Comparison of ENCODE assay signal across 8 mouse cellular contexts in genomic region chr19:57197043-57197817, GRCm38 (mm10).
DNase-seq lines count a peak whose midpoint lies in the region; ATAC-seq lines count a peak whose summit lies in the region.

No protein-coding gene starts in this region.

- H3K27me3 ChIP-seq in embryonic facial prominence, embryonic 10.5 days (replicated peaks; ENCODE audit: low read depth, poor library complexity, severe bottlenecking) = peaks cover 53% of the 10 kb centered on the region
- peaks cover 39% of the 10 kb centered on the region for H3K27me3 ChIP-seq in liver, embryonic 13.5 days
- H3K27me3 ChIP-seq in neural tube, embryonic 12.5 days (replicated peaks) = peaks cover 23% of the 10 kb centered on the region

- peak overlapping the region; percentile 15; the same call in 1 of the 2 replicates for H3K27ac ChIP-seq in embryonic facial prominence, embryonic 10.5 days (replicated peaks)
- peak overlapping the region; percentile 34 for H3K27ac ChIP-seq in liver, embryonic 13.5 days
- H3K27ac ChIP-seq in neural tube, embryonic 12.5 days = no peak overlapping the region

- H3K4me1 ChIP-seq in embryonic facial prominence, embryonic 10.5 days = peaks cover 53% of the 10 kb centered on the region
- peaks cover 33% of the 10 kb centered on the region for H3K4me1 ChIP-seq in liver, embryonic 13.5 days (replicated peaks)
- peaks cover 37% of the 10 kb centered on the region for H3K4me1 ChIP-seq in neural tube, embryonic 12.5 days

- H3K4me3 ChIP-seq in embryonic facial prominence, embryonic 10.5 days = peak overlapping the region; percentile 59
- peak overlapping the region; percentile 46 for H3K4me3 ChIP-seq in liver, embryonic 13.5 days (replicated peaks)
- peak overlapping the region; percentile 43 for H3K4me3 ChIP-seq in neural tube, embryonic 12.5 days

- ATAC-seq in liver, embryonic 13.5 days (ENCODE audit: low read depth) = peak; percentile 37; the same call in 1 of the 2 replicates
- peak; percentile 49; the same call in 1 of the 2 replicates for ATAC-seq in neural tube, embryonic 12.5 days (ENCODE audit: low FRiP score, low read depth)

- H3K4me2 ChIP-seq in liver, embryonic 13.5 days = peak overlapping the region; percentile 60
- peak overlapping the region; percentile 87 for H3K4me2 ChIP-seq in neural tube, embryonic 12.5 days (replicated peaks)

- H3K36me3 ChIP-seq in embryonic facial prominence, embryonic 10.5 days (replicated peaks) = no peaks in the 10 kb centered on the region
- H3K36me3 ChIP-seq in liver, embryonic 13.5 days = no peaks in the 10 kb centered on the region
- no peaks in the 10 kb centered on the region for H3K36me3 ChIP-seq in neural tube, embryonic 12.5 days

- no peak overlapping the region for H3K9ac ChIP-seq in liver, embryonic 13.5 days
- peak overlapping the region; percentile 51; the same call in 1 of the 2 replicates for H3K9ac ChIP-seq in neural tube, embryonic 12.5 days

- no peaks in the 10 kb centered on the region for H3K9me3 ChIP-seq in embryonic facial prominence, embryonic 10.5 days
- no peaks in the 10 kb centered on the region for H3K9me3 ChIP-seq in liver, embryonic 13.5 days (replicated peaks)
- H3K9me3 ChIP-seq in neural tube, embryonic 12.5 days = no peaks in the 10 kb centered on the region

- 3% methylated on average over 37 of the region's 37 CpGs for WGBS in embryonic facial prominence, embryonic 10.5 days
- WGBS in liver, embryonic 13.5 days (ENCODE audit: insufficient replicate concordance) = 3% methylated on average over 35 of the region's 37 CpGs
- 2% methylated on average over 37 of the region's 37 CpGs for WGBS in neural tube, embryonic 12.5 days

- DNase-seq in urinary bladder, adult 18-20 months (ENCODE audit: low spot score in 2 of 2) = peak; percentile 58 to 63
- no peak for DNase-seq in urinary bladder, postnatal 10 days (ENCODE audit: low spot score)
- peak; percentile 70 for DNase-seq in embryonic facial prominence, embryonic 10.5 days (ENCODE audit: low spot score)
- peak; percentile 90 to 92 for DNase-seq in heart, adult 9 months (ENCODE audit: low spot score in 2 of 2)
- peak; percentile 98 for DNase-seq in kidney, adult 9 months
- no peak for DNase-seq in liver, embryonic 13.5 days
- peak; percentile 14 for DNase-seq in thymus, postnatal 0 days (ENCODE audit: low spot score)

Comparison
In these comparisons a context has a peak if more than half of its experiments do, and no peak if none do; other contexts are left out.
1. DNase-seq: peak in urinary bladder, adult 18-20 months (2 of 2), embryonic facial prominence, embryonic 10.5 days (single experiment), heart, adult 9 months (2 of 2), kidney, adult 9 months (single experiment) and thymus, postnatal 0 days (single experiment); none in urinary bladder, postnatal 10 days (single experiment) and liver, embryonic 13.5 days (single experiment).
2. Peak in every context shown above with its lines, with median percentiles within 50 percentile points of each other: H3K4me3 ChIP-seq.